Mouse (Mus musculus) lung, postnatal 0 days (tissue): Measurements from ENCODE around the gene Atp6v1e2. TPM values are rescaled to one million over a fixed set of nuclear protein-coding genes. Genes with fewer than 3 reads are reported as not detected.

Source experiments
- ATAC-seq: fragments of 200-750 bp; cut with Nextera tagmentation; 2 replicates; pipeline ENCODE4 v1.8.0; 2017; ENCODE audit warnings: moderate library complexity
- DNase-seq: peaks from one replicate; pipeline ENCODE4 v3.0.0-alpha.2; 2016; ENCODE audit warnings: low spot score
- H3K27ac ChIP-seq: fragments of 300-500 bp; sonication (generic); 2 replicates; pipeline ENCODE4 v1.5.1; 2014; ENCODE audit warnings: antibody characterized with exemption, mild to moderate bottlenecking, low read length, mixed read lengths
- H3K27me3 ChIP-seq: fragments of 300-500 bp; sonication (generic); replicated peaks from 2 replicates; pipeline ENCODE4 v1.6.1; 2014; ENCODE audit warnings: low read length, mixed read lengths; ENCODE audit not compliant: insufficient read depth
- H3K36me3 ChIP-seq: fragments of 300-500 bp; sonication (generic); 2 replicates; pipeline ENCODE4 v1.6.1; 2014; ENCODE audit warnings: low read length, mixed read lengths; ENCODE audit not compliant: insufficient read depth
- H3K4me1 ChIP-seq: fragments of 300-500 bp; sonication (generic); 2 replicates; pipeline ENCODE4 v1.6.1; 2014; ENCODE audit warnings: antibody characterized with exemption, low read depth, low read length, mixed read lengths; ENCODE audit not compliant: insufficient read depth
- H3K4me2 ChIP-seq: fragments of 300-500 bp; sonication (generic); replicated peaks from 2 replicates; pipeline ENCODE4 v1.6.1; 2014; ENCODE audit warnings: low read depth, mild to moderate bottlenecking, low read length, moderate library complexity, mixed read lengths
- H3K4me3 ChIP-seq: fragments of 300-500 bp; sonication (generic); 2 replicates; pipeline ENCODE4 v1.5.1; 2014; ENCODE audit warnings: low read depth, low read length
- H3K9ac ChIP-seq: fragments of 300-500 bp; sonication (generic); replicated peaks from 2 replicates; pipeline ENCODE4 v1.6.1; 2014; ENCODE audit warnings: low read depth, mild to moderate bottlenecking
- H3K9me3 ChIP-seq: fragments of 300-500 bp; sonication (generic); 2 replicates; pipeline ENCODE4 v1.6.1; 2016; ENCODE audit warnings: low read length, mixed read lengths
- CTCF ChIP-seq: IDR thresholded peaks from 2 replicates; pipeline ENCODE4 v1.5.1; 2016; ENCODE audit warnings: antibody characterized with exemption, mild to moderate bottlenecking
- EP300 ChIP-seq: IDR thresholded peaks from 2 replicates; pipeline ENCODE4 v1.6.1; 2016; ENCODE audit warnings: antibody characterized with exemption, mild to moderate bottlenecking, control low read depth
- WGBS: fragments of 180-500 bp; shearing (Covaris S2); extraction: QIAGEN DNeasy Blood & Tissue Kit; methylation state at CpG from one replicate; pipeline ENCODE4 v1.1.7; 2014; 5-methylcytosine and 5-hydroxymethylcytosine counted together
- polyA plus RNA-seq: library from polyadenylated mRNA; unstranded; fragments of >200 nt; fragmentation: Nextera tagmentation; extraction: Ambion mirVana; gene quantifications from 2 replicates; pipeline ENCODE4 v1.2.1, GENCODE M21; 2015

Gene Atp6v1e2
- polyA plus RNA-seq, 1 experiment from 2014 or later: not detected

GRCm38 (mm10) chr17:86943158-86943557 lies 4.5 kb downstream of the Atp6v1e2 start:
- Histone ChIP-seq H3K4me1 (0 out of 2 replicates have a peak, but pooled peaks cover 1% of the 10 kb centered on the region), H3K36me3 (no peaks in the 10 kb centered on the region), H3K27ac (no peak overlapping the region), H3K4me3 (no peak overlapping the region), H3K27me3 (no peaks in the 10 kb centered on the region), H3K9ac (no peak overlapping the region), H3K4me2 (no peak overlapping the region), H3K9me3 (no peaks in the 10 kb centered on the region)
- 85% methylated on average over 6 of the region's 6 CpGs for WGBS
- ATAC-seq: no peak
- DNase-seq: no peak
- TF ChIP-seq CTCF: no peak
- TF ChIP-seq EP300: no peak

- no peak overlapping the region for H3K9ac ChIP-seq
- WGBS: 60% methylated on average over 6 of the region's 6 CpGs
Observed at GRCm38 (mm10) chr17:86942112-86942511, 5.6 kb downstream of the Atp6v1e2 start.

GRCm38 (mm10) chr17:86938683-86939082 lies 9.0 kb downstream of the Atp6v1e2 start:
- Histone ChIP-seq H3K9me3 (no peaks in the 10 kb centered on the region), H3K4me1 (peaks cover 4% of the 10 kb centered on the region; the same call in 1 of the 2 replicates), H3K27me3 (no peaks in the 10 kb centered on the region), H3K4me3 (no peak overlapping the region), H3K9ac (no peak overlapping the region), H3K36me3 (no peaks in the 10 kb centered on the region), H3K27ac (no peak overlapping the region), H3K4me2 (no peak overlapping the region)
- WGBS: 53% methylated on average over 7 of the region's 7 CpGs
- DNase-seq (no peak), ATAC-seq (no peak)
- no peak for TF ChIP-seq CTCF
- no peak for TF ChIP-seq EP300

More at GRCm38 (mm10) chr17:86942112-86942511, 5.6 kb downstream of the Atp6v1e2 start:
- Histone ChIP-seq H3K27me3 (no peaks in the 10 kb centered on the region), H3K4me2 (no peak overlapping the region), H3K36me3 (no peaks in the 10 kb centered on the region), H3K4me1 (peaks cover 4% of the 10 kb centered on the region; the same call in 1 of the 2 replicates), H3K27ac (no peak overlapping the region), H3K9me3 (no peaks in the 10 kb centered on the region), H3K4me3 (no peak overlapping the region)
- no peak for ATAC-seq
- no peak for TF ChIP-seq CTCF
- no peak for TF ChIP-seq EP300
- no peak for DNase-seq

GRCm38 (mm10) chr17:86937497-86938155 lies 10.1 kb downstream of the Atp6v1e2 start:
- Histone ChIP-seq H3K9ac (no peak overlapping the region; the same call in 1 of the 2 replicates), H3K27me3 (no peaks in the 10 kb centered on the region), H3K36me3 (no peaks in the 10 kb centered on the region), H3K4me1 (peaks cover 4% of the 10 kb centered on the region; the same call in 1 of the 2 replicates), H3K9me3 (no peaks in the 10 kb centered on the region), H3K4me3 (no peak overlapping the region; the same call in 1 of the 2 replicates), H3K27ac (no peak overlapping the region), H3K4me2 (peak overlapping the region; percentile 52)
- 2% methylated on average over 19 of the region's 20 CpGs for WGBS
- ATAC-seq (peak; percentile 96), DNase-seq (peak; percentile 89)
- TF ChIP-seq EP300 (peak; percentile 64), CTCF (no peak)

- Histone ChIP-seq H3K27me3 (no peaks in the 10 kb centered on the region), H3K27ac (no peak overlapping the region), H3K4me2 (peak overlapping the region; percentile 52; the same call in 1 of the 2 replicates), H3K9me3 (no peaks in the 10 kb centered on the region), H3K4me3 (no peak overlapping the region), H3K36me3 (no peaks in the 10 kb centered on the region), H3K4me1 (peaks cover 4% of the 10 kb centered on the region; the same call in 1 of the 2 replicates), H3K9ac (no peak overlapping the region)
- no peak for TF ChIP-seq EP300
- no peak for TF ChIP-seq CTCF
- DNase-seq (no peak), ATAC-seq (no peak)
- 56% methylated on average over 2 of the region's 2 CpGs for WGBS
Observed at GRCm38 (mm10) chr17:86937064-86937463, 10.6 kb downstream of the Atp6v1e2 start.

GRCm38 (mm10) chr17:86932896-86933295 lies 14.8 kb downstream of the Atp6v1e2 start:
- Histone ChIP-seq H3K9me3 (no peaks in the 10 kb centered on the region), H3K36me3 (no peaks in the 10 kb centered on the region), H3K4me1 (peaks cover under 1% of the 10 kb centered on the region; the same call in 1 of the 2 replicates), H3K27ac (no peak overlapping the region), H3K4me3 (no peak overlapping the region), H3K9ac (no peak overlapping the region), H3K27me3 (no peaks in the 10 kb centered on the region), H3K4me2 (no peak overlapping the region)
- no peak for ATAC-seq
- no peak for TF ChIP-seq EP300
- no peak for TF ChIP-seq CTCF
- DNase-seq: no peak
- 44% methylated on average over 5 of the region's 5 CpGs for WGBS
